Mouse (Mus musculus) kidney, postnatal 36 days (tissue): ENCODE results near the gene Snai1.

ENCODE experiments used
- DNase-seq, 2 experiments: peaks; one replicate each; pipeline ENCODE4 v3.0.0; 2021 to 2022; ENCODE audit warnings: mixed read lengths in 2 of 2

The Snai1 gene

DNA sequence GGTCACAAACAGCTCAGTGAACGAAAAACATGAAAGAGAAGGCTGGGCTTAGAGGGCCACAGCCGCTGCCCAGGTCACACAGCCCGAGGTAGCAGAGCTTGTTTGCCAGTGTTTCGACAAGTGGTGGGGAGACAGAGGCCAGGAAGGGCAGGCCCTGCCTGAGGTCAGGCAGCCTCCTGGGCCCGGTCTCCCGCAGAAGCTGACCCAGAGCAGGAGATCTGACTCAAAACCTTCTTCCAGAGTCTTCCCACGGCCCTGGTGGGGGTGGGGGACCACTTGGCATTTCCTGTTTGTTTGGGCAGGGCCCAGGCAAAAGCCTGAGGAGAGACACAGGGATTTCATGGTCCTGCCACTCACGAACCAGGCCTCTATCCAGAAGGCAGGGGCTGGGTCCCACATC, 48.0 kb downstream of the Snai1 start:
- DNase-seq = peak; percentile 76 to 79

DNA sequence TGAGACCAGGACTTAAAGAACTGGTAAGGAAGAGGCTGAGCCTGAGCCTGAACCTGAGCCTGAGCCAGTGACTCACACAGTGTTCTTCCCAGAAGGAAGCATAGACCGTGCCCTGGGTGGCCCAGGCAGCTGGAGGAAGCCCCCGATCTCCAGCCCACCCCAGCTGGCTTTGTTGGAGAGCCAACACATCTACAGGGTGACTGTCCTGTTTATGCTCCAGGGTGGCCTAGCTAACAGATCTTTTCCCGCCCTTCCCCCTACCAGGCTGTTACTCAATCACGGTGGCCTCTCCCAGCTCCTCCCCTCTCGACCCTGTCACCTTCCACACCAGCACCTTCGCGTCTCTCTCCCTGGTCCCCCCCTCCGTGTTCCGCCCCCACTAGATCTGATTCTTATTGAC, 49.0 kb downstream of the Snai1 start:
- no peak for DNase-seq

DNA sequence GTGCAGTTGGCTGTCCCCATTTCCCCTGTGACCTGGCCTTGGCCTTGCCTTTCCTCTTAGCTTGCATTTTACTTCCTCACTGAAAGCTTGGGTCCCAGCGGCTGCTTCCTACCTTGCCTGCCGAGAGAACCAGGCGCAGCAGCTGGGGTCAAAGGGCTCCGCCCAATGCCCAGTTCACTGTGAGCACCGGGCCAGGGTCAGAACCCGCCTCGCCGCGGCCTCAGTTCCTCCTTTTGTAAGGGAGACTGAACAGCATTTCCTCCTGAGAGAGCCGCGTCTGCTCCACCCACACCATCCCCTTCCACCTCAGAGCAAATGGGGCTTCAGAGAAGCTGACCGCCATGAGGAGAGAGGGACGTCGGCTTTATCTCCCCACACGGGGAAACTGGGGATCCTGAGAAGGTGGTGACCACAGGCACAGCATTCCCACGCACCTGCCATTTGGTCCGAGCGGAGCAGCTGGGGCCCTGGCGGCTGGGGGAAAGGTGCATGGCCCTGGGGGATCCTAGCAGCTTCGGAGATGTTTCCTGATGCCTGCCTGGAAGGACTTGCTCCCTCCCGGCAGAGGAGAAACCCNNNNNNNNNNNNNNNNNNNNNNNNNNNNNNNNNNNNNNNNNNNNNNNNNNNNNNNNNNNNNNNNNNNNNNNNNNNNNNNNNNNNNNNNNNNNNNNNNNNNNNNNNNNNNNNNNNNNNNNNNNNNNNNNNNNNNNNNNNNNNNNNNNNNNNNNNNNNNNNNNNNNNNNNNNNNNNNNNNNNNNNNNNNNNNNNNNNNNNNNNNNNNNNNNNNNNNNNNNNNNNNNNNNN, 51.0 kb downstream of the Snai1 start:
- peak; percentile 74 to 79 for DNase-seq
